Mouse (Mus musculus) neutrophil, adult 5-6 weeks (primary cell): ENCODE results near the gene Kcnj5. TPM values are rescaled to one million over a fixed set of nuclear protein-coding genes. Genes with fewer than 3 reads are reported as not detected.

Experiments
- ATAC-seq: fragments of 151-379, 151-347 bp; 2 replicates; pipeline ENCODE4 v1.8.0; 2017; ENCODE audit warnings: mild to moderate bottlenecking, moderate TSS enrichment; ENCODE audit not compliant: insufficient number of reproducible peaks, poor library complexity, low FRiP score, severe bottlenecking; ENCODE audit errors: extremely low read depth
- total RNA-seq: library from RNA; stranded (forward); fragments of 200-1000 nt; gene quantifications from 2 replicates; pipeline ENCODE4 v1.2.3, GENCODE M21; 2017

The Kcnj5 gene
- total RNA-seq, result 0.12 and 0.25 TPM in 2 replicates

DNA sequence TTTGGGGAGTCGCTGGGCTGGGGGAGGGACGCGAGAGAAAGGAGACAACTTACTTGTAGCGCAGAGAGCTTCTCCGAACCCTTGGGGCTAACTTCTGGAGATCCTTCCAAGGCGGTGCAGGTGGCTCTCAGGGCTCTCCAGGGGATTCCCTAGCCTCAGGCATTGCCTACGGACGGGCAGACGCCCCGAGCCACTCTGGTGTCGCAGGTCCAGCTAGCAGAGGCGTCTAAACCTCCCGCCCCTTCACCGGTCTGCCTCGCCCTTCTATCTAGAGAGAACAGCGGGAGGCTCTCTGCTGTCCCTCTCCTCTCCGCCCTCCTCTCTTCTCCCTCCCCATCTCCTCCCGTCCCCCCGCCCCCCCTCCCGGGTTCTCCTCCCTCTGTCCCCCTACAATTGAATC, at the start of gene Kcnj5:
Kcnj5 (minus strand) TSS at position 300 of the 400 bp plus-strand sequence.
- no peak for ATAC-seq

DNA sequence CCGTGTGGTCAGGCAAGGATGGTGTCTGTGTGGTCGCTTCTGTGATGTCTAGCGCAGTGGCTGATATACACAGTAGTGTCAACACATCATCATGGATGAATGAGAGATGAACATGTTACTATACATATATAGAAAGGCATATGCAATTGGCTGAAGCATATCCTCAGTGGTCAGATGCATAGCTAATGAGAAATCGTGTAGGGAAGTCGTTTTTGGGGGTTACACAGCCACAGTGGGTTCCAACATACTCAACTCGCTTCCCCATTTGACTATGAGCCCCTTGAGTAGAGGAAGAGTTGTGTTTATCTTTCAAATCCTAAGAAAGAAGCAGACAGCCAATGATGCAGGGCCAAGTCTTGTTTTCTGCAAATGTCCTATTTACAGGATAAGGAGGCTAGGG, 48.6 kb upstream of the Kcnj5 start:
- ATAC-seq, result peak; percentile 6; the same call in 1 of the 2 replicates

DNA sequence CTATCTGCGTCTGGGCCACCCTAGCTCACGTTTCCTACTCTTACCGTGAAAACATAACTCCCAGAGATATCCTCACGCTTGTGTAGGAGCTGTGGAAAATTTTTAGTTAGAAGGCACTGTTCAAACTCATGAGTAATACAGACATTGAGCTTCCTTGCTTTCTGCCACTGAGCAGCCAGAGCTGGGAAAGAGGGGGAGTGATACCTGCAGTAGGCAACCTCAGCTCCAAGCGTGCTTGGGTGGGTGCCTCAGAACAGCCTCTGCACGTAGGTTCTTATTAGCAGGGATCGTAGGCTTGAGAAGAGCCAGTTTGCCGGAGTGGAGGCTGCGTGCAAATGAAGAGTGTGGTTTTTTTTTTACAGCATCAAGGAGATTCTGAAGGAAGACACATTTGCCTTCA, 47.6 kb upstream of the Kcnj5 start:
- ATAC-seq, result no peak

- peak; percentile 38 for ATAC-seq
These were observed 46.9 kb upstream of the Kcnj5 start for GRCm38 (mm10) chr9:32391092-32391491.

DNA sequence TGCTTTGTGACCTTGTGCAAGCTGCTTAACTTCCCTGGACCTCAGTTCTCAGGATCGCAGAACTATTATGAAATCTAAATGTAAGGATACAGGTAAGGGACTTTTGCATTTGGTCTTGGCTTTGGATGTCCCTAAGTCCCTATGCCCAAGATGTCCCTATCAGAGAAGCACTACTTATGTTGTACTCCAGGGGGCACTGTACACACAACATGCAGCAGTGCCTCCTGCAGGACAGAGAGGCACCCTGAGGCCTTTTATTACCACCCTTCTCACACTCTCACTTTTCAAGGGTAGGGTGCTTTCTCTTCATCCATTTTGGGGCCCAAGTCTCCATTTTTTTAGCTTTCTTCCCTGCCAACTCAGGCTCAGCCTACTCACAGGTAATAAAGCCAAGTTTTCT, 44.0 kb upstream of the Kcnj5 start:
- peak; percentile 62; the same call in 1 of the 2 replicates for ATAC-seq

DNA sequence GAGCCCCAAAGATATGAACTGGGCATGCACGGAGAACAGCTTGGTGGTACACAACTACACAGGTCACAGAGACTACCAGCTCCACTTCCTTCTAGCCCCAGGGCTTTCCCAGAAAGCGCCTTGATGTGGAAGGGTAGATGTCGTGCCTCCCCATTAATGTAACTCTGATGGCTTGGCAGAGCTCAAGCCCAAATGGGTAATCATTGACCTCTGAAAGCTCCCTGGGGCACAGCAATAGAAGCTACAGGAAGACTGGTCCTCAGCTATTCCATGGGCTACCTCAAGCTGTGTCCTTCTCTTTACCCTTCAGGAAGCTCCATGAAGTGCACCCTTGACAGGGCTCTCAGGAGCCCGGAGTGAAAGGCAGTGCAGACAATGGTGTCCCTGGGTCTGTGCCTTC, 40.8 kb upstream of the Kcnj5 start:
- ATAC-seq, result no peak

DNA sequence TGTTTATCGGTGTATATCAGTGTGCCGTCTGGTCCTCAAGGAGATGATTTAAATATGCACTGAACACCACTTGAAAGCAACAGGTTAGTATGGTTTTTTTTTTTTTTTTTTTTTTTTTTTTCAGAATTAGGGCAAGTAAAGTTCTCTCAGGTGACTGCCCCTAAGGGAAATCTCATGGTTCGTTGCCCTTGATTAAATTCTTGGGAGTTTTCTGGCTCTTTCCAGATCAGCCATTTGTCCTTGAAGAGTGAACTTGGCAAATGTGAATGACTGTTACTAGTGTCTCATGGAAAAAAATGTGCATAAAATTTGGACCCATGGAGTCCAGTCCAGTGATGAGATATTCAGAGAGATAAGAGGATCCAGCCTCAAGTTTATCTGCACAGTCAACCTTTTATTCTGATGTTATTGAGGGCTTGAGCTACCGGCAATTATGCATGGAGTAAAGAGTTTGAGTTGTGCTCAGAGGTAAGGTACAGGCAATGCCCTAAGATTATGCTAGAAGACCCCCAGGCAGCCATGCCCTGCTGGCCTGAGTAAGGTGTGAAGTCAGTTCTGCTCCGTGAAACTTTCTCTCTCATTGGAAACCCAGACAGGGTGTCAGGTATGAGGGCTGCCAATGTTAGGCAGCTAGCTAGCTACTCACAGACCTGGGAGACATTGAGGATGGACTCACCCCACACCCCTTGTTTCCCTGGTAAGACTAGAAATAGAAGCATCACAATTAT, 32.9 kb upstream of the Kcnj5 start:
- no peak for ATAC-seq

- ATAC-seq, result no peak
These were observed 31.9 kb upstream of the Kcnj5 start for GRCm38 (mm10) chr9:32376031-32376430.

GRCm38 (mm10) chr9:32373656-32374055, 29.5 kb upstream of the Kcnj5 start:
- ATAC-seq, result no peak

DNA sequence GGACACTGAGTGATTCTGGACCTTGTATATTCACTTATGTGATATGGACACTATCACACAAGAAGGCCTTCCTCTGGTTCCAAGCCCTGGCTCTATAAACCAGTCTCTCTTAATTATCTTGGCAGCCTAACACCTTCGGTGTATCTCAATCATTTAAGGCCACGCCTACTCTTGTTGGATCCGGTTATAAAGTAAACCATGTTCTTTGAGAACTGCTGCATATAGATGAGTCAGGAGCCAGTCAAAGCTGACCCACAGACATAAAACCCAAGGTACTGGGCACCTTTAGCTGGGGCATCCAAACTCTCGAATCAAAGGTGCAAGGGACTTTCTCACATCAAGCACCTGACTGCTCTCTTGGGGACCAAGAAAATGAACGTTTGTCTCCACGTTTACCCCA, 28.1 kb upstream of the Kcnj5 start, which contains the start of gene Kcnj1:
Kcnj1 (plus strand) TSS at position 292 of the 400 bp plus-strand sequence.
- no peak for ATAC-seq

DNA sequence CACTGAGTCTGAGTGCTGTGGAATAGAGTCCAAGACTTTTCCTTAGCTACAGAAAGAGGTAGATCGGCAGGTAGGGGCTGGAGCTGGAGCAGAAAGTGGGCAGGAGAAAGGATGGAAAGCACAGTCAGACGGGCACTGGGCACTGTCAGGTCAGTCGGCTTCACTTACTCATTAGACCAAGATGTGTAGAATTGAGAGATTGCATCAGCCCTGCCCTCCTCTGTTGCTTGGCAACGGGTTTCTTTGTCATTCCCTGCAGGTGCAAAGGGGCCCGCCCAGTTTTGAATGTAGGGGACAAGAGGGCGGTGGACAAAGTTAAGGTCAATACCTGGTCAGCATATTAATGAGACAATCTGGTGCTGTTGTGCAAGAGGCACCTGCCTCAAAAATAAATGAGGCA, 25.2 kb upstream of the Kcnj5 start:
- ATAC-seq, result no peak

DNA sequence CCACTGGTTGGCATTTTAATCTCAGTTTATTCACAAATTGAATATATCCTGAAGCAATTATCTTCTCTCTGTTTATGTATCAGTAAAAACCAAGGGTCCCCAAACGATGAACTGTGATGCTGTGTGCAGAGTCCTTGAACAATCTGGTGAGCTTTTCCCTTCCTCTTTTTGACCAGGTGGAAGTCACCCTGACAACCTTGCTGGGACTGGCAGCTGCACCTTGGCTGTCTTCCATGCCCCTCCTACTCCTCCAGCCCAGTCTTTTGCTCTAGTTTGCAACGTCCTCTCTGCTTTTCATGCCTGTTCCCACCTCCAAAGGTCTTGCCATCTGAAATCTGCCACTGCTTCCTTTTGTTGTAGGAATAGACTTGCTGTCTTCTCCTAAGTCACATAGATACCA, 24.7 kb upstream of the Kcnj5 start:
- ATAC-seq, result no peak

- ATAC-seq, result no peak
These were observed 16.6 kb upstream of the Kcnj5 start for GRCm38 (mm10) chr9:32360770-32361169.

DNA sequence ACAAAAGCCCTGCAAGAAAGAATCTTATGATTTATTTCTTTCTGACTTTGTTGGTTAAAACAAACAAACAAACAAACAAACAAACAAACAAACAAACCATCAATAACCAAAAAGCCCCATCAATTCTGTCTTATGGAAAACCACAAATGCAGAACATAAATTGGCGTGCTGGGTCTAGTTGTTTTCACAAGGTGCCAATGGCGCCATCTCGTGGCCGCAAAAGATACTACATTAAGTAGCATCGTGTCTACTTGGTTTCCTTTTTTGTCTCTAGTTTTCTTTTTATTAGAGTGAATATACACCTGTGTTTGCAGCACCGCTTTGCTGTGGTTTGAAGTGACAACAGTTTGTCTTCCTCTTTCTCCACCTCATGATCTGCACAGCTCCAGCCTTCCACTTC, 6.2 kb upstream of the Kcnj5 start:
- ATAC-seq, result peak; percentile 64

DNA sequence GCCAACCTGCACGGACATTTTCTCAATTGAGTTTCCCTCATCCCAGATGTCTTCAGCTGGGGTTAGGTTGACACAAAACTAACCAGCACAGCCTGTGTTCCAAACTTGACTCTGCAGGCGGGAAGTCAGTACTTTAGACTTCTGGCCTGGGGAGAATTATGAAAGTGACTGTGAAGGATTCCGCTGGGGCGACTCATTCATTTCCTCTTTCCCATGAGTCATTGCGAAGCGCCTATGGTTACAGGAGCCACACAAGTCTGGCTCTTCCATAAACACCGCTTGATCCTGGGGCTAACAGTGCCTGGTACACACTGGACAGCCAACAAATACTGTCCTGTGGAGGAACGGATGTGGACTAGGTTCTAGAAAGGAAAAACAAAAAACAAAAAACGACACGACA, 5.2 kb upstream of the Kcnj5 start:
- ATAC-seq, result no peak

DNA sequence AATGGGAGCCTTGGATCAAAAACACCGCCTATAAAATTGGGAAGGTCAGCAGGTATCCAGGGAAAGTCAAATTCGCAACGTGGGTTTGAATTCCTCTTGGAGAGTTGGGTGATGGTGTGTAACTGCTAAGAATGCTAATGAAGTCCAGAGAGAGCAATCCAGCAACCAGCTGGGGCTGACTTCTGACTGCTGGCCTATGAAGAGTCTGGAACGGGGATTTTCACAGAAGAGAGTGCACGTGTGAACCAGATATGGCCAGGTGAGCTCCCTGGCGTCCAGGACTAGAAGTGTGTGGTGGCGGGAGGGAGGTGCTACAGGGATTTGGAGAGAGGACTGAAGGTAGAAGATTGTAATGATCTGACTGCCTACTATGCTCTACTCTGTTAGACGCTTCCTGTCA, 3.9 kb upstream of the Kcnj5 start:
- ATAC-seq, result no peak

- ATAC-seq, result no peak
These were observed 339 bp upstream of the Kcnj5 start for GRCm38 (mm10) chr9:32344489-32344888.

DNA sequence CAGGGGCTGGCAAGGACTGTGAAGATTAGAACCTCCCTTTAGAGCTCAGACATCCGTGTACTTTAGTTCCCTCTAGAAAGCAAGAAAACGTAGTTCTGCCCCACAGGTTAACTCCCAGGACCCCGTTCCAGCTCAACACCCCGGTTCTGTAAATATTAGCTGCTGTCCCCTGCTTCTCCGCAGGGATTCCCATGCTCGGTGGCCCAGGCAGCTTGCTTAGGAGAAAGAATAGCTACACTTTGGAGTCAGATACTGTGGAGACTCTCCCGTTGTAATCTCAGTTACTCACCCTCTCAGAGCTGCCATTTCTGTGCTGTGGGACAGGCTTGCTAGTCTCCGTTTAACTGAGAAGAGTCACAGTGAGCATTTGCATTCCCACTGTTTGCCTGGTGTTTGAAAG, 1.2 kb downstream of the Kcnj5 start:
- no peak for ATAC-seq

- no peak for ATAC-seq
These were observed 3.3 kb downstream of the Kcnj5 start for GRCm38 (mm10) chr9:32340831-32341230.

DNA sequence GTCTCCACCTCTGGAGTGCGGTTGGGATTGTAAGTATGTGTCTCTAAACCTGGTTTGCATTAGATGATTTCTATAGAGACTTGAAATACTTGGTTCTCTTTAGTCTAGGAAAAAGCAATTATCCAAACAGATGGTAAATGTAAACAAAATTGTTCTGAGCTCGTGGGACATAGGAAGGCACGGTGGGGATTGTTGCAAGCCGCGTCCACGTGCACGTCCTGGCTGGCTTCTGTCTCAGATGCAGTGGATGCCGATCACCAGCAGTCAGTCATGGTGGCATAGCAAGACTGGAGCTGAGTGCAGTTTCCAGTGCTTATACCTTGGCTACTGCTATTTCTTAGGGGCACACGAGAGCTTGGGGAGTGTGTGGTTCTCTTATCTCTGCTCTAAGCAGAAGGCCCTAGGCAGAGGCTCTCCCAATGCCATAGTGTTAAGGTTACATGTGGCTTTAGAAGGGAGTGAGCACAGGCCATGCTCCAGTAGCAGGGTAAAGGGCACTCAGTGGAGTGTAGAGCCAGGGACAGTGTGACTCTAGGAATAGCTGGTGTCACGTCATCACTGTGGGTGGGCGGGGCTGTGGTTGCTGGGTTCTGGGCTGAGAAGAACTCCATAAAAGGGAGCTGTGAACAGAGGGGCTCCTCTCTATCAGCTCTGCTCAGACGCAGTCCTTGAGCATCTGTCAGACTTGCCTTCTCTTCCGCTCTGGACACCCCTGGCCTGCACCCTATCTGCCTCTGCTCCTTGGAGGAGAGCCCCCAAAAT, 8.6 kb downstream of the Kcnj5 start:
- no peak for ATAC-seq
